Mouse (Mus musculus) ES-Bruce4 (cell line): ENCODE data around the gene Tnk1. TPM values are rescaled to one million over a fixed set of nuclear protein-coding genes. Genes with fewer than 3 reads are reported as not detected.

ENCODE experiments used
- H3K27ac ChIP-seq: 2 replicates; pipeline ENCODE4 v1.5.1; 2012; ENCODE audit warnings: low read length, inconsistent platforms; ENCODE audit not compliant: insufficient read depth
- H3K27me3 ChIP-seq: 2 replicates; pipeline ENCODE4 v1.6.1; 2012; ENCODE audit warnings: mild to moderate bottlenecking, low read length, inconsistent platforms; ENCODE audit not compliant: control insufficient read depth, poor library complexity, insufficient read depth, severe bottlenecking
- H3K36me3 ChIP-seq: 2 replicates; pipeline ENCODE4 v1.6.1; 2012; ENCODE audit warnings: inconsistent platforms, mild to moderate bottlenecking, low read length, moderate library complexity; ENCODE audit not compliant: control insufficient read depth, poor library complexity, insufficient read depth, severe bottlenecking
- H3K4me1 ChIP-seq: one replicate; pipeline ENCODE4 v1.8.1; 2011; ENCODE audit warnings: low read length; ENCODE audit not compliant: control insufficient read depth, insufficient read depth
- H3K4me3 ChIP-seq: 2 replicates; pipeline ENCODE4 v1.5.1; 2011; ENCODE audit warnings: low read depth, mild to moderate bottlenecking, low read length
- H3K9ac ChIP-seq: 2 replicates; pipeline ENCODE4 v1.6.1; 2012; ENCODE audit warnings: low read depth, mild to moderate bottlenecking, inconsistent platforms; ENCODE audit not compliant: poor library complexity, severe bottlenecking
- H3K9me3 ChIP-seq: replicated peaks from 2 replicates; pipeline ENCODE4 v1.6.1; 2012; ENCODE audit warnings: mild to moderate bottlenecking, low read length, inconsistent platforms; ENCODE audit not compliant: control insufficient read depth, poor library complexity, insufficient read depth, severe bottlenecking
- CTCF ChIP-seq: IDR thresholded peaks from one replicate; pipeline ENCODE4 v1.8.1; 2011; ENCODE audit warnings: low read depth, low read length
- EP300 ChIP-seq: IDR thresholded peaks from 2 replicates; pipeline ENCODE4 v1.6.1; 2011; ENCODE audit warnings: low read depth, low read length; ENCODE audit not compliant: insufficient read depth
- POLR2A ChIP-seq: IDR thresholded peaks from one replicate; pipeline ENCODE4 v1.8.1; 2011; ENCODE audit warnings: low read length; ENCODE audit not compliant: insufficient read depth
- polyA plus RNA-seq: library from polyadenylated mRNA; stranded (reverse); fragments of >200 nt; gene quantifications from 2 replicates; pipeline ENCODE4 v1.2.4, GENCODE M21; 2011; ENCODE audit warnings: low read depth; ENCODE audit not compliant: missing spikeins, insufficient read depth, insufficient read length

Gene Tnk1
- polyA plus RNA-seq, 1 experiment, result 15.6 TPM

- no peaks in the 10 kb centered on the region for H3K9me3 ChIP-seq
- peak within 1 kb of the TSS; percentile 92 for H3K4me3 ChIP-seq
- H3K27me3 ChIP-seq, result no peaks in the 10 kb centered on the region
- peak within 1 kb of the TSS; percentile 84 for H3K9ac ChIP-seq
- peaks cover 12% of the 10 kb centered on the region; the same call in 1 of the 2 replicates for H3K36me3 ChIP-seq
- no peaks in the 10 kb centered on the region for H3K4me1 ChIP-seq
- H3K27ac ChIP-seq, result peak within 1 kb of the TSS; percentile 92
- no peak for TF ChIP-seq CTCF
- no peak for TF ChIP-seq POLR2A
- no peak; the same call in 1 of the 2 replicates for TF ChIP-seq EP300
Observed at GRCm38 (mm10) chr11:69900471-69901405, 42.2 kb upstream of the Tnk1 start, which contains the start of the genes 2810408A11Rik and Neurl4. Gene 2810408A11Rik (minus strand): TSS chr11:69900987. Gene Neurl4 (plus strand): TSS chr11:69901072.

DNA sequence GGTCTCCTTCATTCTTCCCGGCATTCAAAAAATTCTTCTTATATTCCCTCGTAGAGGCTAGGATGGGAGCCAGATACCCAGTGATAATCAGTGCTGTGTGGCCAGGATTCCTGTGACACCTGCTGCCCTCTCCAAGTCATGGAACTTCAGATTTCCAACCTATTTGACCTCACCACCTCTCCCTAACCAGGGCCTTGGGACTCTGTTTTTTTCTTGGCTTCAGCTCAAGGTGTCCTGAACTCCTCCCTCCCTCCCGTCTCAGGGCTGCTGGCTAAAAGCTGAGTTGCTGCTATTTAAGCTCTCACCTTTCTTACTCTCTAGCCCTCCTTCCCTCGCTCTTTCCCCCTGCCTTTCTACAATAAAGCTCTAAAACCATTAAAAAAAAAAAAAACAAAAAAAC, 41.3 kb upstream of the Tnk1 start:
- TF ChIP-seq CTCF (no peak), EP300 (no peak), POLR2A (no peak)
- H3K9ac ChIP-seq, result peak overlapping the region; percentile 69
- no peaks in the 10 kb centered on the region for H3K27me3 ChIP-seq
- H3K4me3 ChIP-seq, result peak overlapping the region; percentile 11; the same call in 1 of the 2 replicates
- peaks cover 7% of the 10 kb centered on the region; the same call in 1 of the 2 replicates for H3K36me3 ChIP-seq
- no peaks in the 10 kb centered on the region for H3K9me3 ChIP-seq
- H3K4me1 ChIP-seq, result no peaks in the 10 kb centered on the region
- H3K27ac ChIP-seq, result no peak overlapping the region

DNA sequence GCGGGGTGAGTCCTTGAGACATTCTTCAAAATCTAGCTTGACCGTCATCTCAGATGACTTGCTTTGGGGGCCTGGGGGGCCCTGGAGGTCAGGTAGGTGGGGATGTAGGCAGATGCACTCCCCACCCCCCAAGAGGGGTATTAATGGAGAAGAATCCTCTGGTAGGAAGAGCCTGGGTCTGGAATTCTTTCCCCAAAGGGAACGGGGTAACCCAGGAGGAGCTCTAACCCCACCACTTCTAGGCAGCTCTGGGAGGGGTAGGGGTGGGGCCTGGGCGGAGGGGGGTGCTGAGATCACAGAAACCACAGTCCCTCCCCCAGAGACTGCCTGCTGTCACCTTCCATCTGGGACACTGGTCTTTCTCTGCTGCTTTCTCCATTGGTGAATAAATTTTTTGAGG, 36.8 kb upstream of the Tnk1 start, which contains the start of gene Acap1:
Gene Acap1, minus strand, starts transcription at position 249 of the 400 bp plus-strand sequence.
- no peak within 1 kb of the TSS for H3K4me3 ChIP-seq
- H3K4me1 ChIP-seq, result peaks cover 3% of the 10 kb centered on the region
- no peaks in the 10 kb centered on the region for H3K27me3 ChIP-seq
- TF ChIP-seq POLR2A (no peak), CTCF (no peak), EP300 (no peak)
- no peaks in the 10 kb centered on the region for H3K9me3 ChIP-seq
- peak within 1 kb of the TSS; percentile 52 for H3K9ac ChIP-seq
- H3K27ac ChIP-seq, result no peak within 1 kb of the TSS
- H3K36me3 ChIP-seq, result no peaks in the 10 kb centered on the region

DNA sequence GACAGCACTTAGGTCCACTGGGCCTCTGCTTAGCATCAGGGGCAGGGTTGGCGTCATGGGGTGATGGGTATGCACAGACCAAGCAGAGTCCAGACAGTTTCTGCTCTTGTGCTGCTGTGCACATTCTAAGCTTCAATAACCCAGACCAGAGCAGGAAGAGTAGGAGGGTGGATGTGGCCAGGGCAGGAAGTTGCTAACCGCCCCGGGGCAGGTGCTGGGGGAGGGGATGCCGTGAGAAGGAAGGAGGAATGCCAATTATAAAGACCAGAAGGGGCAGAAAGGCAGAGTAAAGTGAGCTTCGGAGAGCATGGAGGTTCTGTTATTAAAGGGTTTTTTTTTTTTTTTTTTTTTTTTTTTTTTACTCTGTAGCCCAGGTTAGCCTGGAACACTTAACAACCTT, 36.1 kb upstream of the Tnk1 start:
- no peak overlapping the region for H3K27ac ChIP-seq
- no peaks in the 10 kb centered on the region for H3K36me3 ChIP-seq
- no peaks in the 10 kb centered on the region for H3K9me3 ChIP-seq
- H3K27me3 ChIP-seq, result no peaks in the 10 kb centered on the region
- TF ChIP-seq CTCF (no peak), POLR2A (no peak), EP300 (no peak)
- peaks cover 3% of the 10 kb centered on the region for H3K4me1 ChIP-seq
- no peak overlapping the region for H3K4me3 ChIP-seq
- peak overlapping the region; percentile 52; the same call in 1 of the 2 replicates for H3K9ac ChIP-seq

- H3K4me3 ChIP-seq, result no peak overlapping the region
- no peak for TF ChIP-seq POLR2A
- TF ChIP-seq CTCF, result no peak
- TF ChIP-seq EP300, result no peak
- no peaks in the 10 kb centered on the region for H3K27me3 ChIP-seq
- H3K9ac ChIP-seq, result no peak overlapping the region
- H3K27ac ChIP-seq, result no peak overlapping the region
- H3K36me3 ChIP-seq, result no peaks in the 10 kb centered on the region
- no peaks in the 10 kb centered on the region for H3K9me3 ChIP-seq
- H3K4me1 ChIP-seq, result peaks cover 3% of the 10 kb centered on the region
Observed at GRCm38 (mm10) chr11:69891482-69891881, 33.0 kb upstream of the Tnk1 start.
